Mouse (Mus musculus): ENCODE results near the gene Mrpl54. TPM values are rescaled to one million over a fixed set of nuclear protein-coding genes. Genes with fewer than 3 reads are reported as not detected.

Mrpl54 gene
- polyA plus RNA-seq, 1 experiment from 2014 or later = 233 TPM

GRCm38 (mm10) chr10:81216810-81217209 lies 49.9 kb downstream of the Mrpl54 start:
- Histone ChIP-seq H3K27me3 (replicated peaks; ENCODE audit: control insufficient read depth, insufficient read depth, low read length) (peaks cover 2% of the 10 kb centered on the region), H3K27ac (ENCODE audit: low read depth, low read length) (no peak overlapping the region), H3K36me3 (ENCODE audit: control insufficient read depth, insufficient read depth, low read length) (no peaks in the 10 kb centered on the region), H3K4me3 (ENCODE audit: low read depth, low read length) (no peak overlapping the region), H3K4me1 (replicated peaks; ENCODE audit: control insufficient read depth, insufficient read depth, low read length) (no peaks in the 10 kb centered on the region), H3K9me3 (ENCODE audit: control insufficient read depth, low read length) (no peaks in the 10 kb centered on the region), H3K4me2 (no peak overlapping the region), H3K9ac (ENCODE audit: low read depth, low read length) (no peak overlapping the region)
- ATAC-seq (replicated peaks; ENCODE audit: low FRiP score) (no peak), DNase-seq (ENCODE audit: low spot score) (no peak)
- WGBS = 78% methylated on average over 6 of the region's 6 CpGs

GRCm38 (mm10) chr10:81216260-81216659 lies 50.5 kb downstream of the Mrpl54 start:
- no peaks in the 10 kb centered on the region for H3K9me3 ChIP-seq (ENCODE audit: control insufficient read depth, low read length)
- no peak overlapping the region for H3K4me3 ChIP-seq (ENCODE audit: low read depth, low read length)
- no peak overlapping the region for H3K27ac ChIP-seq (ENCODE audit: low read depth, low read length)
- H3K9ac ChIP-seq (ENCODE audit: low read depth, low read length) = no peak overlapping the region
- peaks cover 2% of the 10 kb centered on the region for H3K27me3 ChIP-seq (replicated peaks; ENCODE audit: control insufficient read depth, insufficient read depth, low read length)
- 70% methylated on average over 6 of the region's 6 CpGs for WGBS
- H3K4me1 ChIP-seq (replicated peaks; ENCODE audit: control insufficient read depth, insufficient read depth, low read length) = no peaks in the 10 kb centered on the region
- no peaks in the 10 kb centered on the region for H3K36me3 ChIP-seq (ENCODE audit: control insufficient read depth, insufficient read depth, low read length)
- no peak overlapping the region for H3K4me2 ChIP-seq
- no peak for DNase-seq (ENCODE audit: low spot score)
- ATAC-seq (replicated peaks; ENCODE audit: low FRiP score) = no peak

Small RNA genes lying within 50 kb of the gene (microRNA-seq; reads per million reads assigned to microRNA genes)
- 15.1 reads per million, percentile 27 among the genes with 10 or more reads in this experiment for gene Mir3057 (ENCODE audit: borderline number of aligned reads)

Other genes starting within 250 kb of the Mrpl54 start
- 0.45 TPM in 1 of 2 replicates, not detected in the other for gene Diras1, start 241.3 kb downstream of the Mrpl54 start, polyA plus RNA-seq (2014; fragmentation: Nextera tagmentation; extraction: Ambion mirVana)
- gene Slc39a3, start 229.5 kb downstream of the Mrpl54 start, polyA plus RNA-seq (2014; fragmentation: Nextera tagmentation; extraction: Ambion mirVana) = 9.1 and 9.4 TPM in 2 replicates
- 147 and 153 TPM in 2 replicates for gene Sgta, start 206.8 kb downstream of the Mrpl54 start, polyA plus RNA-seq (2014; fragmentation: Nextera tagmentation; extraction: Ambion mirVana)
- 80.3 and 84.0 TPM in 2 replicates for gene Thop1, start 196.9 kb downstream of the Mrpl54 start, polyA plus RNA-seq (2014; fragmentation: Nextera tagmentation; extraction: Ambion mirVana)
- 17.3 and 17.6 TPM in 2 replicates for gene Creb3l3, start 168.1 kb downstream of the Mrpl54 start, polyA plus RNA-seq (2014; fragmentation: Nextera tagmentation; extraction: Ambion mirVana)
- 201 and 207 TPM in 2 replicates for gene Map2k2, start 161.0 kb downstream of the Mrpl54 start, polyA plus RNA-seq (2014; fragmentation: Nextera tagmentation; extraction: Ambion mirVana)
- gene Zbtb7a, start 131.7 kb downstream of the Mrpl54 start, polyA plus RNA-seq (2014; fragmentation: Nextera tagmentation; extraction: Ambion mirVana) = 31.6 and 34.2 TPM in 2 replicates
- gene Pias4, start 99.0 kb downstream of the Mrpl54 start, polyA plus RNA-seq (2014; fragmentation: Nextera tagmentation; extraction: Ambion mirVana) = 41.2 and 50.9 TPM in 2 replicates
- gene Eef2, start 90.3 kb downstream of the Mrpl54 start, polyA plus RNA-seq (2014; fragmentation: Nextera tagmentation; extraction: Ambion mirVana) = 626 and 647 TPM in 2 replicates
- gene Dapk3, start 83.9 kb downstream of the Mrpl54 start, polyA plus RNA-seq (2014; fragmentation: Nextera tagmentation; extraction: Ambion mirVana) = 44.5 and 45.6 TPM in 2 replicates
- gene 4930442H23Rik, start 83.1 kb downstream of the Mrpl54 start, polyA plus RNA-seq (2014; fragmentation: Nextera tagmentation; extraction: Ambion mirVana) = not detected in 2 replicates
- gene Nmrk2, start 64.9 kb downstream of the Mrpl54 start, polyA plus RNA-seq (2014; fragmentation: Nextera tagmentation; extraction: Ambion mirVana) = not detected in 2 replicates
- gene Atcay, start 36.1 kb downstream of the Mrpl54 start, polyA plus RNA-seq (2014; fragmentation: Nextera tagmentation; extraction: Ambion mirVana) = 0.05 TPM in 1 of 2 replicates, not detected in the other
- 1.3 and 2.1 TPM in 2 replicates for gene Zfr2, start 33.8 kb downstream of the Mrpl54 start, polyA plus RNA-seq (2014; fragmentation: Nextera tagmentation; extraction: Ambion mirVana)
- 2.1 TPM in 2 replicates for gene Matk, start 14.0 kb downstream of the Mrpl54 start, polyA plus RNA-seq (2014; fragmentation: Nextera tagmentation; extraction: Ambion mirVana)
- 47.5 and 55.0 TPM in 2 replicates for gene Apba3, start within 50 bp of the Mrpl54 start, polyA plus RNA-seq (2014; fragmentation: Nextera tagmentation; extraction: Ambion mirVana)
- gene Tjp3, start 24.6 kb upstream of the Mrpl54 start, polyA plus RNA-seq (2014; fragmentation: Nextera tagmentation; extraction: Ambion mirVana) = 1.8 TPM in 2 replicates
- gene Pip5k1c, start 26.0 kb upstream of the Mrpl54 start, polyA plus RNA-seq (2014; fragmentation: Nextera tagmentation; extraction: Ambion mirVana) = 40.0 and 42.5 TPM in 2 replicates
- gene Cactin, start 54.2 kb upstream of the Mrpl54 start, polyA plus RNA-seq (2014; fragmentation: Nextera tagmentation; extraction: Ambion mirVana) = 49.9 and 51.9 TPM in 2 replicates
- 7.8 and 7.9 TPM in 2 replicates for gene Tbxa2r, start 61.8 kb upstream of the Mrpl54 start, polyA plus RNA-seq (2014; fragmentation: Nextera tagmentation; extraction: Ambion mirVana)
- not detected in 2 replicates for gene Gipc3, start 76.3 kb upstream of the Mrpl54 start, polyA plus RNA-seq (2014; fragmentation: Nextera tagmentation; extraction: Ambion mirVana)
- gene Hmg20b, start 83.5 kb upstream of the Mrpl54 start, polyA plus RNA-seq (2014; fragmentation: Nextera tagmentation; extraction: Ambion mirVana) = 68.6 and 69.2 TPM in 2 replicates
- 11.2 TPM in 2 replicates for gene Mfsd12, start 90.6 kb upstream of the Mrpl54 start, polyA plus RNA-seq (2014; fragmentation: Nextera tagmentation; extraction: Ambion mirVana)
- gene 4930404N11Rik, start 98.9 kb upstream of the Mrpl54 start, polyA plus RNA-seq (2014; fragmentation: Nextera tagmentation; extraction: Ambion mirVana) = 0.64 and 0.68 TPM in 2 replicates
- 74.0 and 75.9 TPM in 2 replicates for gene Fzr1, start 111.6 kb upstream of the Mrpl54 start, polyA plus RNA-seq (2014; fragmentation: Nextera tagmentation; extraction: Ambion mirVana)
- 97.4 and 99.3 TPM in 2 replicates for gene Dohh, start 117.5 kb upstream of the Mrpl54 start, polyA plus RNA-seq (2014; fragmentation: Nextera tagmentation; extraction: Ambion mirVana)
- gene Gm48551, start 117.5 kb upstream of the Mrpl54 start, polyA plus RNA-seq (2014; fragmentation: Nextera tagmentation; extraction: Ambion mirVana) = 1.3 and 1.9 TPM in 2 replicates
- 0.62 and 0.67 TPM in 2 replicates for gene Gm48552, start 122.1 kb upstream of the Mrpl54 start, polyA plus RNA-seq (2014; fragmentation: Nextera tagmentation; extraction: Ambion mirVana)
- 3.8 and 4.5 TPM in 2 replicates for gene Smim24, start 126.1 kb upstream of the Mrpl54 start, polyA plus RNA-seq (2014; fragmentation: Nextera tagmentation; extraction: Ambion mirVana)
- gene Nfic, start 188.7 kb upstream of the Mrpl54 start, polyA plus RNA-seq (2014; fragmentation: Nextera tagmentation; extraction: Ambion mirVana) = 15.4 and 21.4 TPM in 2 replicates
- gene Celf5, start 215.8 kb upstream of the Mrpl54 start, polyA plus RNA-seq (2014; fragmentation: Nextera tagmentation; extraction: Ambion mirVana) = 0.12 TPM in 1 of 2 replicates, not detected in the other
- 92.2 and 97.9 TPM in 2 replicates for gene Ncln, start 229.5 kb upstream of the Mrpl54 start, polyA plus RNA-seq (2014; fragmentation: Nextera tagmentation; extraction: Ambion mirVana)
- gene S1pr4, start 233.2 kb upstream of the Mrpl54 start, polyA plus RNA-seq (2014; fragmentation: Nextera tagmentation; extraction: Ambion mirVana) = 4.5 and 4.6 TPM in 2 replicates